Mouse (Mus musculus) CD4-positive helper T cell, adult 2 months (primary cell): ENCODE data around the gene Nfkbiz.

Source experiments
- DNase-seq: peaks from one replicate; pipeline ENCODE4 v3.0.0-alpha.2; 2012; ENCODE audit warnings: low read depth, missing footprints, low spot score

Gene Nfkbiz

DNA sequence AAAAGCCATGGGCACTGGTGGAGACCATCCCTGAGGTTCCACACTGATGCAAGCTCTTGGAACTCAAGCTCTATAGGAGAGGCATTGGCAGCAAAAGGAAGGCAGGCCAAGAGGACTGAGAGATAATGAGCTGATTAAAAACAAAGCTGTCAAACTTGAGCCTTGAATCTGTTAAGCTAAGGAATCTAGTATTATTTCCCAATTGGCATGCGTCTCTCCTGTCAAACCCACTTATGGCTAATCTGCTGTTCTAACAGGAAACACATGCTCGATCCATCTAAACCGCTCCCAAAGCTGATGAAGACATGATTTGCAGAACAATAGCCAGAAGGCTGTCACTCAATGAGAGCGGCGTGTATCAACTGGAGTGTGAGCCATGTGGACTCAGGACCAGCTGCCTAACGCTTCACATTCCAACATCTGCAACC, 31.2 kb downstream of the Nfkbiz start:
- no peak for DNase-seq

GRCm38 (mm10) chr16:55804799-55805198, 33.9 kb downstream of the Nfkbiz start:
- DNase-seq: no peak

- DNase-seq: no peak
Observed at GRCm38 (mm10) chr16:55801629-55802028, 37.1 kb downstream of the Nfkbiz start.

GRCm38 (mm10) chr16:55798845-55799244, 39.9 kb downstream of the Nfkbiz start:
- DNase-seq: peak; percentile 2

GRCm38 (mm10) chr16:55790326-55790725, 48.4 kb downstream of the Nfkbiz start:
- DNase-seq: no peak

DNA sequence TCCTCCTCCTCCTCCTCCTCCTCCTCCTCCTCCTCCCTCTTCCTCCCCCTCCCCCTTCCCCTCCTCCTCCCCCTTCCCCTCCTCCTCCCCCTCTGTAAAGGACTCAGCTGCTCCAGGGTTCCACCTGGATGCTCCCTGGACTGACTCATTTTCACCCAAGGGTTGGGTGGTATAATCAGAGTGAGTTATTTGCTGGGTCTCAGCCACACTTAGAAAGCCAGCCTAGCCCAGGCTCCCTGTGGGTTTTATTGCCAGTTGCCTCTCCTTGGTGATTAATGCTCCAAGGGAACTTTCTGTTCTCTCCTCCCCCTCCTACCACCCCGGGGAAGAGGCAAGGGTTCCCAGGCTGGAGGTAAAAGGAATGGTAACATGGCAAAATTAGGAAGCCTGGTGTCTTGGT, 49.4 kb downstream of the Nfkbiz start:
- no peak for DNase-seq

DNA sequence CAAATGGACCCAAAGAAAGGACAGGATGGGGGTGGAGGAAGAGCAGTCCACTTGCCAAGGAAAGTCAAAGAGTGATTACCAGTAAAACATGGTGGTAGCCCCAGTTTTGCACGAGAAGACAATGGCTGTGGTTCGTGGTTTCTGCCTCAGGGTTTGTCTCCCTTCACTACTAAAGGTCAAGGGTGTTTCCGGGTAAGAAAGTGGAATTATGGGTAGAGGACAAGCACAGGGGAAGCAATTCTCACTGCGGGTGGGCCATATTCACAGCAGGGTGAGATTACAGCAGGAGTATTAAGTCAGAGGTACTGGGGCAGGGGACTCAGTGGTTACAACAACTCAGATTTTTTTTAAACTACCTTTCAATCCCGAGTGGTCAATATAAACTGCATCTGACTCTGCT, 50.0 kb downstream of the Nfkbiz start:
- DNase-seq: no peak

GRCm38 (mm10) chr16:55787385-55788072, 51.2 kb downstream of the Nfkbiz start:
- DNase-seq: peak; percentile 58

- DNase-seq: no peak
Observed at GRCm38 (mm10) chr16:55784379-55784778, 54.3 kb downstream of the Nfkbiz start.

DNA sequence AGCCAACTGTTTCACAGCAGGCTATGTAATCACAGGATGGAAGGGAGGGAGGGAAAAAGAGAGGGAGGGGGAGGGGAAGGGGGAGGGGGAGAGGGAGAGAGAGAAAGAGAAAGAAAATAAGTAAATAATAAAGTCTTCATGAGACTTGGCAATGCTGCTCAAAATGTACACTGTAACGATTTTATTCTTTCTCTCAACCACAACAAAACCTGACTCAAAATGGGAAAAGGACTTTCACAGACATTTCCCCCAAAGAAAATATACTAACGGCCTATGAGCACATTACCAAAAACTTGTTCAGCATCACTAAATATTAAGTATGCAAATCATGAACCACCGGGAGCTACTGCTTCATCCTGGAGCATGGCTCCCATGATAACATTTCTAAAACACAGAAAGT, 54.8 kb downstream of the Nfkbiz start:
- no peak for DNase-seq

DNA sequence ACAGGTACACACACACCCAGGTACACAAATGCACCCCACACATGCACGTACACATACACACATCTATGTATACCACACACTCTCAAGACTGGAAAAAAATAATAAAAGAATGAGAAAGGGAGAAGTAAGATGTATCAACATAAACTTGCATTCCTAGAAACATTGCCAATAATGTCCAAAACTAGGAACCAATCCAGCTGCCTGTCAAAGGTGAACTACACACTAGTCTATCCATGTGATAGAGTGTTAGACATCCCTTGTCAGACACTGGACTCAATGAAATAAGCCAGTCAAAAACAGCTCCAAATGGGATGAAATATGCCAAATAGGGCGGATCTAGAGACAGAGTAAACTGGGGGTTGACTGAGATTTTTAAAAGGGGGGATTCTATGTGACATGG, 55.8 kb downstream of the Nfkbiz start:
- DNase-seq: no peak

DNA sequence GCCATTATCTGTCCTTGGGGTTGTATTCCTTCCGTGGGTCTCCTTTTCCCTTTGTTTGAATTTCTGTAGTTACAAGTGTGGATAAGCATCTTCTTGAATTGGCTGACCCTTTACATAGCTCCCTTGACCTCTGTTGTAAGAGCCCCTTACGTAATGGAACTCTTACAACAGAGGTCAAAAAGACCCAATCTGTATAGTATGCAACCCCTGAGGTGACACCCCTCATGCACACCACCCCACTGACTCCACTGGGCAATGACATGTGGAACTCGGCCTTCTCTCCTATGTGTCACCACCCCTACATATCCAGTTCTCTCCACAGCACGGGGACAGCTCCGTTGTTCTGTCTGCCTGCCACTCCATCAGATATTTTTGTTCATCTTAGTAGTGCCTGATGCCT, 56.9 kb downstream of the Nfkbiz start:
- DNase-seq: no peak

GRCm38 (mm10) chr16:55780958-55781558, 57.6 kb downstream of the Nfkbiz start:
- DNase-seq: no peak

GRCm38 (mm10) chr16:55776329-55776728, 62.4 kb downstream of the Nfkbiz start:
- no peak for DNase-seq

- DNase-seq: peak; percentile 56
Observed at GRCm38 (mm10) chr16:55770247-55770646, 68.5 kb downstream of the Nfkbiz start.
